Mouse (Mus musculus) heart, adult 18-20 months (tissue): ENCODE measurements around the gene Nufip2. TPM values are rescaled to one million over a fixed set of nuclear protein-coding genes. Genes with fewer than 3 reads are reported as not detected.
"Not testable (repeated sequence)": the region's sequence is repeated elsewhere in the genome, so short reads cannot be mapped to it uniquely, and the experiment has no call there.

Experiments
- DNase-seq, 2 experiments: peaks; one replicate each; pipeline ENCODE4 v3.0.0; 2021 to 2022; ENCODE audit warnings: mixed read lengths in 1 of 2
- long read RNA-seq, 2 experiments: library from polyadenylated mRNA; stranded (forward); transcript quantifications; one replicate each; pipeline ENCODE4 v2.0.0; 2021
- total RNA-seq, 2 experiments: library from RNA; stranded (reverse); gene quantifications; 2 replicates each; pipeline ENCODE4 v1.2.3; 2021

Gene Nufip2
- 10 to 100 TPM; 47.0 to 47.9 TPM for total RNA-seq
- long read RNA-seq, experiment 1, full-length matches to known transcripts, result 2 of 7 reads
- long read RNA-seq, experiment 1, partial matches to known transcripts, result 0 of 7 reads
- long read RNA-seq, experiment 1, other reads (novel, unspliced or antisense), result 5 of 7 reads
- long read RNA-seq, experiment 2, partial matches to known transcripts, result 1 of 3 reads
- long read RNA-seq, experiment 2, other reads (novel, unspliced or antisense), result 2 of 3 reads

GRCm38 (mm10) chr11:77685383-77686265, at the start of gene Nufip2:
TSS of gene Nufip2 (plus strand) at chr11:77686155.
- peak; percentile 99 to 100 for DNase-seq

DNA sequence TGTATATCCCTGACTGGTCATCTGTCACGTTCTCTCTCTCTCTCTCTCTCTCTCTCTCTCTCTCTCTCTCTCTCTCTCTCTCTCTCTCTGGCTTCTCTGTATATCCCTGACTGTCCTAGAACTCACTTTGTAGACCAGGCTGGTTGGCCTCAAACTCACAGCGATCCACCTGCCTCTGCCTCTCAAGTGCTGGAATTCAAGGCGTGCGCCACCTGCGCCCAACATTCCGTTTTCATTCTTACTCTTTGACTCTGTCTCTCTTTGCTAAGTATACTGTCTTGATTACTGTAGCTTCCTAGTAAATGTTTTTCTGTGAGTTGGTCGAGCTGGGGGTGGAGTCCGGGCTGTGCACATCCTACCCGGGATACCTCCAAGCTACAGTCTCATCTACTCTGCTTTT, 44.6 kb upstream of the Nufip2 start:
- no peak for DNase-seq

DNA sequence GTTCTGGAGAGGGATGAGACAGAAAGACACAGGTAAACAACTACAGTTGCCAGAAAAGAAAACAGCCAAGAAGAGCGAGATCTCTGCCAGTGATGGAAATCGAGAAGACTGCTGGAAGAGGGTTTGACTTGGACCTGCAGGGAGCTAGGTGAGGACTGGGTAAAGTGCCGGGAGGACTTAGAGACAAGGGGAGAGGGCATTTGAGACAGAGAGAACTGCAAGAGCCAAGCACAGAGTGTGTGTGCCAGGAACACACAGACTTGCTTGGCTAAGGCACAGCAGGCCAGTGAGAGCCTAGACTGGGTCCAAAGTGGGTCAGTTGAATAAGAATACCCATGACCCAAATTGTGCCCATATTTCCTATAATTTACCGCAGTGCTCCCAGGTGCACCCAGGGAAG, 40.5 kb upstream of the Nufip2 start:
- peak; percentile 18 to 37 for DNase-seq

- DNase-seq, result no peak
These were observed 37.1 kb upstream of the Nufip2 start for GRCm38 (mm10) chr11:77648878-77649277.

GRCm38 (mm10) chr11:77652484-77652883, 33.5 kb upstream of the Nufip2 start:
- DNase-seq, result no peak

- not testable (repeated sequence) for DNase-seq
These were observed 32.4 kb upstream of the Nufip2 start for GRCm38 (mm10) chr11:77653406-77654190.

GRCm38 (mm10) chr11:77659986-77660385, 26.0 kb upstream of the Nufip2 start:
- DNase-seq, result no peak

GRCm38 (mm10) chr11:77663639-77664038, 22.3 kb upstream of the Nufip2 start:
- DNase-seq, result no peak

DNA sequence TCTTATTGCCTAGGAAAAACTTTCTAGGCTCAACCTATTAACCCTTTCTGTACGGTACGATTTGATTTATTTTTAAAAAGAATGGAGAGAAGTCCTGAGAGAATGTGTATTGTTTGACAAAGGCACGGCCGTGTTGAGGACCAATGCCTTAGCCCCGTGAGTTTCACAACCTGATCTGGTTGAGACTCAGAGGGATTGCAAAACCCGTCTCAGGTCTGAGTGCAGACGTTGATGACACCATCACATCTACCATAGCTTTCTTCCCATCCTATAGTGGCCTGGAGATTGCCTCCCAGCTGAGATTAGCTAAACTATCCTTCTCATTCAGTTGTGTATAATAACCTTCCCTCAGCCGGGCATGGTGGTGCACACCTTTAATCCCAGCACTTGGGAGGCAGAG, 21.9 kb upstream of the Nufip2 start:
- DNase-seq, result no peak

- DNase-seq, result not testable (repeated sequence)
These were observed 20.6 kb upstream of the Nufip2 start for GRCm38 (mm10) chr11:77665384-77665783.

DNA sequence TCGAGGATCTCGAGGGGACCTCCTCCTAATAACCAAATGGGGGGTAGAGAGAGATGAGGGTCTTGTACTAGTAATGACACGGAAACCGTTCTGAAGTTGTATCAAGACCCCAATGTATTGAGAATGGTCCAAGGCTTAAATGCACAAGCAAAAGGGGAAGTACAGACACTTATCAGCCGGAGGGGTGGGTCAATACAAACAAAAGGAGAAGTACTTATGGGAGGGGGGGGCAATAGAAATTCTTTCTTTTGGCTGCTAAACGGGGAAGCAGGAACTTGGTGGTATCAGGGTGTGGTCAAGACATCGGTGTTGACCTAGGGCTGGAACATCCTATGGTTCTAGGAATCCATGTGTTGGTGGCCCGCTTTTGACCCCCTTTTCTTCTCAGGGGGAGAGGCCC, 19.2 kb upstream of the Nufip2 start:
- not testable (repeated sequence) for DNase-seq

- DNase-seq, result no peak
These were observed 13.2 kb upstream of the Nufip2 start for GRCm38 (mm10) chr11:77672746-77673145.

DNA sequence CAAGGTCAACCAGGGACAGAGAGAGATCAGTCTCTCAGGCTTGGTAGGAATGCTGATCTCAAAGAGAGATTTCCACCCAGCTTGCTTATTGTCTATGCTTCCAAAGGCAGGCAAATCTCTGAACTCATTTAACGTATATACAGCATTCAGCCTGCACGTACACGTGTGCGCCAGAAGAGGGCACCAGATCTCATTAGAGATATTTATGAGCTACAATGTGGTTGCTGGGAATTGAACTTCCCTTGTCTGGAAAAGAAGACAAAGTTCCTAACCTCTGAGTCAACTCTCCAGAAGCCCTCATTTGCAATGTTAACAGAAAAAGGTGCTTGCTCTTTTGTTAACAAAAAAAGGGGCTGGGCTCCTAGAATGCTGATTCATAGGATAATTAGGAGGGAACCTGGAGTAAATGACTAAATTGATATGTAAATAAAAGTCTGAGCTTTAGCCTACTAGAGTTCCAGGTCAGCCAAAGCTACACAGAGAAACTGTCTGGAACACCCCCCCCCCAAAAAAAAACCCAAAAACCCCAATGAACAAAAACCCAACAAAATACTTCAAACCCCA, 12.4 kb upstream of the Nufip2 start:
- no peak for DNase-seq

- DNase-seq, result no peak
These were observed 5.9 kb upstream of the Nufip2 start for GRCm38 (mm10) chr11:77680018-77680417.

GRCm38 (mm10) chr11:77684896-77685295, 1.1 kb upstream of the Nufip2 start:
- DNase-seq, result no peak

DNA sequence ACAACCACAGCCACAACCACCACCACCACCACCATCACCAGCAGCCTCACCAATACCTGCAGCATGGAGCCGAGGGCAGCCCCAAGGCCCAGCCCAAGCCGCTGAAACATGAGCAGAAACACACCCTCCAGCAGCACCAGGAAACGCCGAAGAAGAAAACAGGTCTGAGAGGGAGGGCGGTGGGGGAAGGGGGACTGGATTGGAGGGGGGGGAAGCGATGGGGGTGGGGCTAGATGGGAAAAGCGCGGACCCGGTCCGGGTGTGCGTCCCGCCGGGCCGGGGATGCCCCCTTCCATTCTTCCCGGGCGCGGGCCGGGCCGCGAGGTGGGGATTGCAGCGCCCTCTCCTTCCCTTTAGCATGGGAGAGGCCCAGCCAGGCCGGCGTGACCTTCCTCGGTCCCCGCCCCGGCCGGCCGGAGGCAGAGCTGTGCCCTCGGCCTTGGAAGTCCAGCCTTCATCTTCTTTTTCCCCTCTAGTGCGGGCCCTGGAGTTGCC, 438 bp downstream of the Nufip2 start:
- DNase-seq, result peak in 1 of 2 experiments; percentile 50

DNA sequence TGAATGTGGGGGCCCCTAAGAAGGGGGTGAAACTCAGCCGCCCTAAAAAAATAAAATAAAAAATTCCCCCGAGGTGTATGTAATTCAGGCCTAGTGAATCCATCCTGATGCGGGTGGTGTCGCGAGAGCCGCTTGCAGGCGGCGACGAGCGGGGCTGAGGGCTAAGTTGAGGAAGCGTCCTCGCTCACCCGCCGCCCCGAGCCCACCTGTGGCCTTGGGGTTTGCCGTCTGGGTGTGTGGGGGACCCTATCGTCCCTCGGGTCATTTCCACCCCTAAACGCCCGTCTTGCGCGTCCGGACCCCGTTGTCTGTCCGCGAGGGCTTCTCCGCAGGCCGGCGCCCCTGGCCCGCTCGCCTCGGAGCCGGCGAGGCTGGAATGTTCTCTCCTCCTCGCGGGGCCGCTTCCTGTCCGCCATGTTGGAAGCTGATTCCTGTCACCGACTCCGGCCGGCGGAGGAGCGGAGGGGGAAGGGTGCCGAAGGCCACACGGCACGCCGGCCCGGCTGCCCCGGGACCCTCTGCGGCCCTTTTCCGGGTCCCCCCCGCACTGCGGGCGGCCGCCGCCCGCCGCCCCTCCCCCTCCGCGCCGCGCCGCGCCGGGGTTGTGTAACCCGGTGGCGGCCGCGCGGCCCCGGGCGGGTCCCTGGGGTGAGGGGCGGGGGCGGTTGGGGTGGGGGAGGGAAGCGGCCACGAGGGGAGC, 1.0 kb downstream of the Nufip2 start:
- peak; percentile 79 to 83 for DNase-seq

- peak; percentile 61 to 65 for DNase-seq
These were observed 1.7 kb downstream of the Nufip2 start for GRCm38 (mm10) chr11:77687541-77688131.

DNA sequence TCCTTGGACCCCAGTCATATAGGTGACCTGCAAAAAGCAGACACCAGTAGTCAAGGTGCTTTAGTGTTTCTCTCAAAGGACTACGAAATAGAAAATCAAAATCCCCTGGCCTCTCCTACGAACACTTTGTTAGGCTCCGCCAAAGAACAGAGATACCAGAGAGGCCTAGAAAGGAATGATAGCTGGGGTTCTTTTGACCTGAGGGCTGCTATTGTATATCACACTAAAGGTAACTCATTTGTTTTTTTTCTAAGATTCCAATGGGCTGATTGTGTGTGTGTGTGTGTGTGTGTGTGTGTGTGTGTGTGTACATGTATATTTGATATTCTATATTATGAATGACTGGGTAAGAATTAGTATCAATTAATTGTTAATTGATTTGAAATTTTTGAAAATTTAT, 7.1 kb downstream of the Nufip2 start:
- no peak for DNase-seq

GRCm38 (mm10) chr11:77697232-77697631, 11.3 kb downstream of the Nufip2 start:
- DNase-seq, result no peak

GRCm38 (mm10) chr11:77705920-77706319, 20.0 kb downstream of the Nufip2 start:
- no peak for DNase-seq
